Mouse (Mus musculus): ENCODE data around the gene Als2.

Gene Als2

GRCm38 (mm10) chr1:59236856-59237441 lies at the start of gene Als2:
Als2 (minus strand) TSS chr1:59237231.
- DNase-seq (ENCODE audit: low spot score): peak; percentile 95

GRCm38 (mm10) chr1:59286316-59286850 lies 49.4 kb upstream of the Als2 start:
- no peak for DNase-seq (ENCODE audit: low spot score)

- no peak for DNase-seq (ENCODE audit: low spot score)
Observed at GRCm38 (mm10) chr1:59285880-59286279, 48.8 kb upstream of the Als2 start.

GRCm38 (mm10) chr1:59272189-59272588 lies 35.2 kb upstream of the Als2 start:
- no peak for DNase-seq (ENCODE audit: low spot score)

- DNase-seq (ENCODE audit: low spot score): peak; percentile 31
Observed at GRCm38 (mm10) chr1:59269951-59270689, 33.1 kb upstream of the Als2 start.

- no peak for DNase-seq (ENCODE audit: low spot score)
Observed at GRCm38 (mm10) chr1:59269466-59269865, 32.4 kb upstream of the Als2 start.

- DNase-seq (ENCODE audit: low spot score): no peak
Observed at GRCm38 (mm10) chr1:59268931-59269330, 31.9 kb upstream of the Als2 start.

GRCm38 (mm10) chr1:59257736-59258135 lies 20.7 kb upstream of the Als2 start:
- no peak for DNase-seq (ENCODE audit: low spot score)

- DNase-seq (ENCODE audit: low spot score): no peak
Observed at GRCm38 (mm10) chr1:59256751-59257231, 19.8 kb upstream of the Als2 start, which contains the start of gene Cdk15. Cdk15 (plus strand) TSS chr1:59256906.

- no peak for DNase-seq (ENCODE audit: low spot score)
Observed at GRCm38 (mm10) chr1:59253301-59253909, 16.4 kb upstream of the Als2 start.

- no peak for DNase-seq (ENCODE audit: low spot score)
Observed at GRCm38 (mm10) chr1:59252762-59253161, 15.7 kb upstream of the Als2 start.

- peak; percentile 23 for DNase-seq (ENCODE audit: low spot score)
Observed at GRCm38 (mm10) chr1:59247602-59248001, 10.6 kb upstream of the Als2 start.

- no peak for DNase-seq (ENCODE audit: low spot score)
Observed at GRCm38 (mm10) chr1:59243770-59244169, 6.7 kb upstream of the Als2 start.

GRCm38 (mm10) chr1:59237614-59238211 lies 682 bp upstream of the Als2 start:
- peak; percentile 73 for DNase-seq (ENCODE audit: low spot score)

- DNase-seq (ENCODE audit: low spot score): no peak
Observed at GRCm38 (mm10) chr1:59229187-59229586, 7.8 kb downstream of the Als2 start.

- no peak for DNase-seq (ENCODE audit: low spot score)
Observed at GRCm38 (mm10) chr1:59228552-59228951, 8.5 kb downstream of the Als2 start.

GRCm38 (mm10) chr1:59222101-59222825 lies 14.8 kb downstream of the Als2 start:
- no peak for DNase-seq (ENCODE audit: low spot score)

GRCm38 (mm10) chr1:59221591-59221990 lies 15.4 kb downstream of the Als2 start:
- no peak for DNase-seq (ENCODE audit: low spot score)

GRCm38 (mm10) chr1:59220371-59220770 lies 16.7 kb downstream of the Als2 start:
- DNase-seq (ENCODE audit: low spot score): no peak

- DNase-seq (ENCODE audit: low spot score): no peak
Observed at GRCm38 (mm10) chr1:59215446-59215845, 21.6 kb downstream of the Als2 start.

- DNase-seq (ENCODE audit: low spot score): no peak
Observed at GRCm38 (mm10) chr1:59212951-59213350, 24.1 kb downstream of the Als2 start.
